Mouse (Mus musculus): Measurements from ENCODE around the gene Mmel1.

The Mmel1 gene

DNA sequence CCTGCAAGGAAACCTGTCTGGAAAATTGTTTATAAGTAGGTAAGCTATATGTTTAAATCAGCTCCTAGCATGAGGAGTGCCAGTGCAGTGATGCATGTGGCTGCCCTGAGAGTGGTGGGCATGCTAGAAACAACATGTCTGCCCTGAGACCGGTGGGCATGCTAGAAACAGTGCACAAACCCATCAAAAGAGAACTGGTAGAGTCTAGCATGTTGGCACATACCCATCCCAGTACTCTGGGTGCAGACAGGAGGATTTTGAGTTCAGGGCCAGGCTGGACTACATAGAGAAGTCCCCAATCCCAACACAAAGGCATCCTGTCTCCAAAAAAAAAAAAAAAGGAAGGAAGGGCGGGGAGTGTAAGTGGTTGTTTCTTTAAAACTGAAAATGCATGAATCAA, 65.4 kb downstream of the Mmel1 start:
- DNase-seq (ENCODE audit: extremely low read depth, low read depth, low spot score): no peak

DNA sequence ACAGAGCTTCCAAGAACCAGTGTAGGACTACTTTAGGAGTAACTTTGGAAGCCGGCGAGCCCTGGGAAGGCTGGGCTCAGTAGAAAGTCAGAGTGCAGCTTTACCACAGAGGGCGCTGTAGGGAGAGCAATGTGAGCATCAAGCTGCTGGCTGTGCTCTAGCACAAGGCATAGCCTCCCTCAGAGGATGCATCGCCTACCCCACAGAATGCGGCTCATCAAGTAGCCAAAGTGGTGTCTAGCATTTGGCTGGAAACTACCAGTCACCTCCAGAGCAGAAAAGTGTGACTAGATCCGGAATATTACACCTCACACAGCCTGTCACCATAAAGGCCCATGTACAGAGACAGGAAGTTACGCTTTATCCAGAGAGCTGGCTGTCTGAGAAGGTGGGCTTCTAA, 66.4 kb downstream of the Mmel1 start:
- no peak for DNase-seq (ENCODE audit: extremely low read depth, low read depth, low spot score)

DNA sequence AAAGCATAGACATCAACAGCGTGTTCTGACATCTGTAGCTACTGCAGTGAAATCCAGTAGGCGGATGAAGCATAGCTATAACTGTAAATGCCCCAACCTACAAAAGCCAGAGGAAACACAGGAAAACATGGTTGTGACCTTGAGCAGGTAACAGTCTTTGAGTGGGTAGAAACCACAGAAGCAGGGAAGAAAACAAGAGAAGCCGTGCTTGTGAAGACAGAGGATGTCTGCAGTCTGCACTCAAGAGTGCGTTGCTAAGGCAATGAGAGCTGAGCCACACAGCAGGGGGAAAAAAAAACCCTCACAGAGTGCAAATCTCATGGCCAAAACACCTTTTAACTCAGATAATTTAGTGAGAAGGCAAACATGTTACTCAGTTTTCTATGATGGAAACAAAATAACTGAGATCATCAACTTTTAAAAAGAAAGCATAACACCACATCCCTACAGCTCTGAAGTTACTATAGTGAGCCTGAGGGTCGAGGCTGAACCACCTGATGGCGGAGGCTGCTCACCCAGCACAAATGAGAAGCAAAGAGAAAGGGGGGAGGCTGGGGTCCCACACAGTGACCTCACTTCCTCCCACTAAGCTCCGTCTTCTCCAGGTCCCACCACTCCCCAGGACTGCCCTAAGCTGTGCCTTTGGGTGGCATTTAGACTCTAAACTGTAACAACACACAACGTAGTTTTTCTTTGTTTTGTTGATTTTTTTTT, 67.3 kb downstream of the Mmel1 start:
- no peak for DNase-seq (ENCODE audit: extremely low read depth, low read depth, low spot score)

DNA sequence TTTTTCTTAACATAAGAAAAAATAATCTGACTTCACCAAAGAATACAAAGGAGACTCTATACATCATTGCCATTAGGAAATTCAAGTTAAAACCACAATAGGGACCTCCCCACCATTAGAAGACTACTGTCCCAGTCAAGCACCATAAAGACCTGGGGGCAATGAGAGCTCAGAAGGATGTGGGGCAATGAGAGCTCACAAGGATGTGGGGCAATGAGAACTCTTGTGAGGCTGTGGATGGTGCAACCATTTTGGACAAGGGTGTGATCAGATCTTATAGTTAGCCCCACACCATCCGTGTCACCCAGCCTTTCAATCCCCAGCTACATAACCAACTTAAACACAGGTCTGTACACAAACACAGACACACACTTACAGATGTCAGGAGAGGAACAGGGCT, 68.4 kb downstream of the Mmel1 start:
- no peak for DNase-seq (ENCODE audit: extremely low read depth, low read depth, low spot score)

DNA sequence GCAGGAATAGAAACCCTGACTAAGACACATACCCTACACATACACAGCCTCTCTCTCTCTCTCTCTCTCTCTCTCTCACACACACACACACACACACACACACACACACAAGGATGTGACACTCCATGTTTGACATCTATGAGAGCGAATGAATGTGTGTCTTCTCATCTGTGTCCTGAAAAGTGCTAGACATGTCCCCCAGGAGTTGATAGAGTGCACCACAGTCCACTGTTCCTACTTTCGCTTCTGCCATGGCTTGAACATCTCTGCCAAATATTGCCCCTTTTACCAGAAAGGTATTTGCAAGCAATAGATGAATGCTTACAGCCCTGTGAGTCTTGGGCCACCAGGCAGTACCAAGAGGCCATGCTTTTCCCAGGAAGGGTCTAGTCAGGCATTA, 70.8 kb downstream of the Mmel1 start:
- no peak for DNase-seq (ENCODE audit: extremely low read depth, low read depth, low spot score)

DNA sequence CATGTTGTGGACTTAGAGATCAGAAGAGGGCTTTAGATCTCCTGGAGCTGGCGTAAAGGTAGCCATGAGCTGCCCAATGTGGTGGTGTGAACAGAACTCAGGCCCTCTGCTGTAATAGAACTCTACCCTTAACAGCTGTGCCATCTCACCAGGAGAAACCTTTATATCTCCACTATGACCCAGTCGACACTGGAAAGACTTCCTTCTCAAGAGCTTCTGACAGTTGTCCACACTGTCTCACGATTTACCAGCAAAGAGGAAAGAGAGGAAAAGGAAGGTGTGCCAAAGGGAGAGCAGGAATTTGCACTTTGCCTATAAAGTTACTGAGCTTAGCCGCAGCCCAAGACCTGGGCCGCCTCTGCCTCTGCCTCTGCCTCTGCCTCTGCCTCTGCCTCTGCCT, 72.4 kb downstream of the Mmel1 start:
- no peak for DNase-seq (ENCODE audit: extremely low read depth, low read depth, low spot score)

DNA sequence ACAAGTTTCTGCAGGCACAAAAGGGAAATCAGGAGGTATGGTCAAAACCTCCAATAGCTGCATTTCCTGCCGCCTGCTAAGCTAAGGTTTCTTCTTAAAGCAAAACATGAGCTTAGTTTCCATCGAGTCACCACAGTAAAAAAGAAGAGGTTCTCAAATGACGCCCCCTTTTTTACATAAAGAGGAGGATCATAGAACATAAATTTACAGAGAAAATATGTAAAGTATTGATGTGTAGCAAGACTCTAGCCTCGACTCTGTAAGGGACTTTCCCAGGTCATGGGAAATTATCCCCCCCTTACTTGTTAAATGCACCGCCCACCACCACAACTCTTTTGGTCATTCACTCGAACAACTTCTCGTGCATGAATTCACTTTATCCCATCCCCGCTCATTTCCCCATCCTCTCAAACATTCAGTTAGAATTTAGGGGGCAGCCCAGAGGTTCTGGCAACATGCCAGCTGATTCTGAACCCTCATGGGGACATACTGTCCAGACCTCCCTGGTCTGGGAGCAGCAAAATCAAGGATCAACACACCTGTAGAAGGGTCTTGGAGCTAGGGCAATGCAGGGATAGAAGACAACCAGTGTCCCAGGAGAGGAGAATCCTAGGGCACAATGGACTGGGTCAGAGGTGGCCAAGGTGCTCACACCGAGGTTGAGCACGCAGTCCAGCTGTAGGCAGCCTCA, 73.4 kb downstream of the Mmel1 start:
- DNase-seq (ENCODE audit: extremely low read depth, low read depth, low spot score): no peak

DNA sequence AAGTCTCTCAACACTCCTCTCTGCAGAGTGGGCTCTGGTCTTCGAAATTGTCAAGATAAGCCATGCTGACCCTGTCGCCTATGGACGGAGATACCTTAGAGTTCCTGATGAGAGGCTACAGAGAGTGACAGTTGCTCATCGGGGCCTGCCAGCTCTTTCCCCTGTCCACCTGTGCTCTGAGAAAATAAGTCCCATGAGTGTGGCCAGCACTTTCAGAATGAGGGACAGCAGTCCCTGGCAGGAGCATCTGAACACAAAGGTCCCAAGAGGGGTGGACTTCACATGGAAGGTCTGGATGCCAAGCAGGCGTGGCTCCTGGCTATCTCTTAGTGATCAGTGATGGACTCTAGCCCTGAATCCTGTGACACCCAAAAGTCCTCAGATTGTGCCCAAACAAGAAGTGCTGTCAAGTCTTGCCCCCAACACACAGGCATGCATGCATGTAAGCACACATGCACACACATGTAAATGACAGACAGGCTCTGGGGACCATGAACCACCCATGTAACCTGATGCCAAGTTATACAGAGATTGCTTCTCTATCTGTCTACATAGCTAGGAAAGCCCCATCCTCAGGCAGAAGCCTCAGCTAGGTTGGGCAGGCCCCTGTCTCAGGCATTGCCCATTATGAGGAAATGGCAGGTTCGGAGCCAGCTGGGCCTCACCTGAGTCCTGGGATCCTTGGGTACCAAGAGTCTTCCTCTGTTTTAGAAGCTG, 74.1 kb downstream of the Mmel1 start:
- DNase-seq (ENCODE audit: extremely low read depth, low read depth, low spot score): no peak

DNA sequence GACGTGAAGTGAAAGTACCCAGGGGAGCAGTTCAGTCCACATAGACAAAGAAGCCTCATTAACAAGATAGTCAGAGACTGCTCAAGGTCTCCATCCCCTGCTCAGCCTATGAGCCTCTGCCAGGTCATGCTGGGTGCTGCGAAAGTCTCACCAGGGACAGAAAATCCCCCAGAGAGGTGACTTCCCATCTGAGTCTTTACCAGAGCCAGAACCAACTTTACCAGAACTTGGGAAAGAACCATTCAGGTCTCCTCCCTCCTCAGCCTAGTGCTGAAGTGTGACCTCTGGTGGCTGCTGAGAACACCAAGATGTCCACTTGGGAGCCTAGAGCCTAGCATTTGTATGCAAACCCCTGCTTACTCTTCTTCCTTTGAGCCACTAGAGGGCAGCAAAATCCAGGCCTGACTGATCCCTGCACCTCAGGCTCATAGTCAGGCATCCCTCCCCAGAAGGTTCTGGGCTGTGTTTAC, 74.8 kb downstream of the Mmel1 start:
- no peak for DNase-seq (ENCODE audit: extremely low read depth, low read depth, low spot score)
